Mouse (Mus musculus): ENCODE measurements around the gene Rad23a.

The Rad23a gene

DNA sequence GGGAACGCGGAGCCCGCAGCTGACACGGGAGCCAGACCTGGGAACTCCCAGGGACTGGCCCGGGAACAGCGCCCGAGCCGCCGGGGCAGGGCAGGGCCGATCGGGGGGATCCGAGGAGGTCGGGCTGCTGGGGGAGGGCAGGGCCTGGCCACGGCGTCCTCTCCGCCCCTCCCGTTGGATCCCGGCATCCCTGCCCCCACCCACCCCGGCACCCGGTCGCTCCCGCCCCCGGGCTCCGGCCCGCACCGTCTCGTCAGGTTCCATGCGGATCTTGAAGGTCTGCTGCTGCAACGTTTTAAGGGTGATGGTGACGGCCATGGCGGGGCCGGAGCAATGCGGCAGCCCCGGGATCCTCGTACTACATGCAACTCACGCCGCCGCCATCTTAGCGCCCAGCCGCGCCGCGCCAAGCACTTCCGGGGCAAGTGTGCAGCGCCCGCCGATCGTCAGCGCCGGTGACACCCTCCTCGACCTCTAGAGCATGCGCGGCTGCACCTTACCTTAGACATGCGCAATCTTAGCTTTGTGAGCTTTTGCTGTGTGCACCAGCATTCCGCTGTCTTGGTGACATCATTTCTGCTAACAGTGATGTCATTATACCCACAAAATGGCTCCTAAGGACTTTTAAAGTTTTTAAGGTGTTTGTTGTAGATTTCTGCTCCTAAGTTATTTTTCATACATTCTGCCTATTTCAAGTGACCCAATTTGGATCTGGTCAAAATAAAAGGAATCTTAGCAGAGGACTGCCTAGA is at the start of gene Rad23a:
TSS of gene Rad23a (minus strand) at position 418 of the 752 bp plus-strand sequence.
- DNase-seq (ENCODE audit: low read depth, low spot score) = peak; percentile 82

DNA sequence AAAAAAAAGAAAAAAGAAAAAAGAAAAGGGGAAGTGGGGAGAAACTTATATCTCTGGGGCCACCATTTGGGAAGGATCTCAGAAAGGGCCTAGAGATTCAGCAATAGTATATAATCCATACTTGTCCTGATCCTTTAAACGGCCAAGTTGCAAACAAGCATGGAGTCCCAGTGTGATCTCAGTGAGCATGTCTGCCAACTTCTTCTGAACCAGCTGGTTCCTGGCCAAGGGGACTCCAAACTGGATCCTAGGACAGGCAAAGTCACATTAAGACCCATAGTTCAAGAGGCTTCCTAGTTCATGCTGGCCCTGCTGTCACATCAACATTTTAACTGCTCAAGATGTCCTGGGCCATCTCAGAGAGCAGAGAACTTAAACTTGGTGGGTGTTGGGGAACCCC is 48.7 kb upstream of the Rad23a start:
- DNase-seq (ENCODE audit: low read depth, low spot score) = no peak

DNA sequence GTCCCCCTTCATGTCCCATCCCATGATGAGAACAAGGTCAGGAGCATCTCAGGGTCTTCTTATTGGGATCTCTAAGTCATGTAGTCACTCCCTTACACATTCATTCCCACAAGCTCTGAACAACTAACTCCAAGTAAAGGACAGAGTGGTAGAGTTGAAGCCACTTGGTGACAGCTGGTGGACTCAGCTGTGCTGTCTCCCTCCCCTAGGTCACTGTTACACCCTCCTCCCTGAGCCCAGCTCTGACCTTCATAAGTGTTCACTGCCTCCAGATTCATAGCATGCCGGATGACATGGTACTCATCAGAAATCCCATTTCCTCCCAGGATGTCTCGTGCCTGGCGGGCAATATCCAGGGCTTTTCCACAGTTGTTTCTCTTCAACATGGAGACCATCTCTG is 47.8 kb upstream of the Rad23a start:
- DNase-seq (ENCODE audit: low read depth, low spot score) = no peak

DNA sequence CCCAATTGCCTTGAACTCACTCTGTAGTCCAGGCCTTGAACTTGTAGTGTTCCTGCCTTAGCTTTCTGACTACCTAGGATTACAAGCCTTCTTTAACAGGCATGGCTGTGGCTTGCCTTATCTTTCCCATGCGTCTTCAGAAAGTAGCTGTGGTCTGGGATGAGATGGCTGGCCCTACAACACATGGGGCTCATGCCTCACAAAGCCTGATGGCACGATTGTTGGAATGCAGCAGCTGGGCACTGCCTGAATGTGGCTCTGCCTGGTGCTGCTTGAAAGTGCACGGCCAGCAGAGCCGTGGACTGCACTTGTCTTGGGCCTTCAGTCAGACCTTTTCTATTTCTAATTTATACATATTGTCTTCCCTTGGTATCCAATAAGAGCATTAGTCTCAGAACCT is 44.3 kb upstream of the Rad23a start:
- no peak for DNase-seq (ENCODE audit: low read depth, low spot score)

DNA sequence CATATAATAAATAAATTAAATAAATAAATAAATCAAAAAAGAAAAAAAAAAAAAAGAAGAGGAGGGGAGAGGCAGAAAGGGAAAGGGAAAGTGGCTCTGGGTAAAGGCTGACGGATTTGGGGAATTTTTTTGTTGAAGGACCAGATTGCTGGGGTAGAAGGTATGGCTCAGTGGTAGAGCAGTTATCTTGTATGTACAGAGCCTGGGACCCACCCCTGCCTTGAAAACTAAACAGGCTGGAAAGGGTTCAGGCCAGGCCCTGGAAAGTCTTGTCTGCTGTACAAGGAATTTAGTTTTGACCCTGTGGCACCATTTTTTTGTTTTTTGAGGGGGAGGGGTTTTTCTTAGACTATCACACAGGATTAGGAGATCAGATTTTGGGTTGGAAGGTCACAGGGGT is 38.5 kb upstream of the Rad23a start:
- DNase-seq (ENCODE audit: low read depth, low spot score) = no peak

DNA sequence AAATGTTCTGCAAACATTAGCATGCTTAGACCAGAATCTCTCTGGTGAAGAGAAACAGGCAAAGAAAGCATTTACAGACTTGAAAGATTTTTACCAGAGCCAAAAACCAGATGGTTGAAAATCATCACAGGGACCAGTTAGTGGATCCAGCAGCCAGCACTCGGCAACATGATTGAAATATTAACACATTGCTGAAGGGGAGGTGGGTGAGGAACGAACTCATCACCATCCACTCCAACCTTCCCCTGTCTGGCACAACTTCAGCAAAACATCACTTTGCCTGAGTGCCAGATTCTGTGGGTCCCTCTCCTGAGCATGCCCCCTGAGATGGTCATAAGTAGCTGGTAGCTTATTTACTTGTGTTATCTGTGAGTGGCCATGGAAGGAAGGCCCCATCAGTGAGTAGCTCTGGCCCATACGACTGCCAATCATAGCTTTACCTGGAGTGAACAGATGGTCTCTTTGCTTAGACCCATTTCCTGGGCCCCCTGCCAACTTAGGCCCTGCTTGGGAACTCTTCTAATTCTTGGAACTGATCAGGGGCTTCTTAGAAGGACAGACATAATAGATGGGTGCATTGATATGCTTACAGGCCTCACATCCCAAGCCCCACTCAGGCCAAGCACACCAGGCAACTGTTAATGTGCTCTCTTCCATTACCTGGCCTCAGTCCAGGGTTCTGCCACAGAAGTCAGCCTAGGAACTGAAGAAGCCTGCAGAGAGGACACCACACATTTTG is 37.0 kb upstream of the Rad23a start:
- DNase-seq (ENCODE audit: low read depth, low spot score) = no peak

DNA sequence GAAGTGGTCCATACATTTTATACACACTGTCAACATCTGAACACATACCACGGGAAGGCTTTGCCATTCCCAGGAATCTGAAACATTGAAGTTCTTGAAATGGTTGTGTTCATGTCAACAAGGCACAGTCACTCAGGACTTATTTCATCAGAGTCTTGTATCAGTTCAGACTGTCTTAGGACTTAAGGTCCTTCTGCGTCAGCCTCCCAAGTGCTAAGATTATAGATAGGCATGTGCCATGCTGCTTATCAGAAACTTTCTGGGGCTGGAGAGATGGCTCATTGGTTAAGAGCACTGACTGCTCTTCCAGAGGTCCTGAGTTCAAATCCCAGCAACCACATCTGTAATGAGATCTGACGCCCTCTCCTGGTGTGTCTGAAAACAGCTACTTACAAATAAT is 33.9 kb upstream of the Rad23a start:
- no peak for DNase-seq (ENCODE audit: low read depth, low spot score)

DNA sequence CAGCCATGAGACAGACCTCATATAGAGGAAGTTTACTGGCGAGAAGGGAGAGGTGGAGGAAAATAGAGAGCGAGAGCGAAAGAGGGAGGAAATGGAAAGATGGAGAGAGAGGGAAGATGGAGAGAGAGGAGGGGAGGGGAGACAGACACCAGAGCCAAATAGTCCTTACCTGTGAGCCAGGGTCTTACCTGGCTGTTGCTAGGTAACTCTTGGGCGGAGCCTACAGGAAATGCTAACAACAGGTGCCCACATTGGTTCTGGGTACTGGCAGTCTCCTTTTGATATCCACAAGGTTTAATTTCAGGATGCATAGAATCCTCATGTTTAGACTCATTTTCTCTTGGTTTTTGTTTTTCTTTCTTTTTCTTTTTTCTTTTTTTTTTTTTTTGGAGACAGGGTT is 32.6 kb upstream of the Rad23a start:
- DNase-seq (ENCODE audit: low read depth, low spot score) = no peak

DNA sequence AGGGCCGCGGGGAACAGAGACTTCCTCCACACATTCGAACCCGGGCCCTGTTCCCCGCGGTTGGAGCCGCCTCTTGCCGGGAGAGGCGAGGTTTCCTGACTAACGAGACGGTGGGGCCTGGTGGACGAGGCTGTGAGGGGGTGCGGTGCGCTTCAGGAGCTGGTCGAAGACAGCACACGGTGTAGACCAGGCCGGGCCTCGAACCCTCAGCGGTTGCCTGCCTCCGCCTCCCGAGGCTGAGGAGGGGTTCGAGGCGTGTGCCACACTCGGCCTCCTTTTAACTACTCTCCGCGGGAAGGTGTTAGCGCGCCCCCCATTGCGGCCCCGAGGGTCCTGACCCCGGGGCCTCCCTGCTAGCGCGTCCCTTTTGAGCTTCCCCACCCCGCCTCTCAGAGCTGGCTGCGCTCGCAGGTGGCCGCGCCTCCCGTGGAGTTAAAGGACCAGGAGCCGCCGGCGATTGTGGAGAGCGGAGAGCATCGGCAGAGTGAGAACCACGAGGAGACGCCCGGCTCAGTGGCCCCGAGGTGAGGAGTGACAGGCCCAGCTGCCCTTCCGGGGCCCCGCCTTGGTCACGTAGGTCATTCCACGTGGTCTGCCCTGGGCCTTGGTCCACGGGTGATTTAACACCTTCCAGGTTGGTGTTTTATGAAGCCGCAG is 32.0 kb upstream of the Rad23a start:
- no peak for DNase-seq (ENCODE audit: low read depth, low spot score)

DNA sequence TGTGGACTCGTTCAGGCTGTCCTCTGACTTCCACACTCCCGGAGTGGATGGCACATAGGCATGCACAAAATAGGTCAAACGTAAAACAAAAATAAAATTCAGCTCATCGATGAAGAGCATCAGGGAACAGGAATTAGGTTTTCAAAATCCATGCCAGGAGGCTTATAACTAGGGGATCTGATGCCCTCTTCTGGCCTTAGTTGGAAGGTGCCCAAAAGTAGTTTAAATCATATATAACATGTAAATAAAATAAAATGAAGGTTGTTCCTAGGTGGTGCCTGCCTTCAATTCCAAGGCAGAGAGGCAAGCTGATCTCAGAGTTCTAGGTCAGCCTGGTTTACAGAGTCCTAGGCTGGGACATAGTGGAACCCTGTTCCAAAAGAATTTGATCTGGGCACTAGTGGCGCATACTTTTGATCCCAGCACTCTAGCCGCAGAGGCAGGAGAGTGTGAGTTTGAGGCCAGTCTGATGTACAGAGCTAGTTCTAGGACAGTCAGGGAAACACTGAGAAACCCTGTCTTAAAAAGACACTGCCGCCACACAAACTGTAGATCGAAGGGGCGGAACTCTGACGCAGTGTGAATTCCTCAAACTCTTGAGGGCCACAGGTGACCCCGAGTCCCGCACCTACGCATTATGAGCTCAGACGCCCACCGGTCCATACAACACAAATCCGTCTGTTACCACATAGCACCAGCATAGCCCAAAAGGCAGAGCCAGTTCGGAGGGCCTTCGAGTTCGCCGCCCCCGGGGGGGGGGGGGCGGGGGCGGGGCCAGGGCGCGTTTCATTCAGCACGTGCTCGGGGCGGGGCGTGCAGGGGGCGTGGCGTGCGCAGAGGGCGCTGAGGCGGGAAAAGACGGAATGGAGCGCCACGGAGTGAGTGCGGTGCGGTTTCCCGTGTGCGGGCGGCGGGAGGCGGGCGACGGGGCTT is 31.2 kb upstream of the Rad23a start, which contains the start of gene Syce2:
TSS of gene Syce2 (plus strand) at position 736 of the 933 bp plus-strand sequence.
- peak; percentile 52 for DNase-seq (ENCODE audit: low read depth, low spot score)

DNA sequence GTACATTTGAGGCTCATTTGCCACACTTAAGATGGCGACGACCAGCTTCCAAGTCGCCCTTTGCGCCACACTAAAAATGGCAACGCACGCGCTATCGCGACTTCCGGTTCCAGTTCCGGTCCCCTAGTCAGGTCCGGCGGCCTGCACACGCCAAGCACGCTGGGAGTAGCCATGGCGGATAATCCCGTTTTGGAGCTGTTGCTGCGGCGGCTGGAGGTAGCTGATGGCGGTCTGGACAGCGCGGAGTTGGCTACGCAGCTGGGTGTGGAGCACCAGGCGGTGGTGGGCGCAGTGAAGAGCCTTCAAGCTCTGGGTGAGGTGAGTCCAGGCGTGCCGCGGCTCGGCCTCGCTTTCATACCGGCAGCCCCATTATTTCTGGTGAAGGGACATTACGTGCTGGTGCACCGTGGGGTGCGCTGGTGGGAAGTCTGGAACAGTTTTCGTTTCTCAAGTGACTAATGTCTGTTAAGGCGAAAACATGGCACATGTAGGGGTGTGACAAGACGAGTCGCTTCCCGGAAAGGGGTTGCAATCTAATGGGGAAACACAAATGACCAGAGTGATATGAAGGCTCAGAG is 16.5 kb upstream of the Rad23a start, which contains the start of gene Farsa:
TSS of gene Farsa (plus strand) at position 126 of the 578 bp plus-strand sequence.
- peak; percentile 97 for DNase-seq (ENCODE audit: low read depth, low spot score)

DNA sequence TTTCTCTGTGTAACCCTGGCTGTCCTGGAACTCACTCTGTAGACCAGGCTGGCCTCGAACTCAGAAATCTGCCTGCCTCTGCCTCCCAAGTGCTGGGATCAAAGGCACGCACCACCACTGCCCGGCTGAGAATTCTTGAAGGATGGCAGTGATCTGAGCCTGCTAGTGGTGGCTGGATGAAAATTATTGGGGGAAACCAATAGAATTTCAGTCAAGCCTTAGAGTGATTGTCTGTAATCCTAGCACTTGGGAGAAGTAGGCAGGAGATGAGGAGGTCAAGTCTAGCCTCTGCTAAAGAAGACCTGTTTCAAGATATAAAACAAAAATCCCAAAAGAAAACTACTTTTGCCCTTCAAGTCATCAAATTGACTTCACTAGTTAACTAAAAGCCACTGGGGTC is 16.0 kb upstream of the Rad23a start:
- DNase-seq (ENCODE audit: low read depth, low spot score) = no peak

DNA sequence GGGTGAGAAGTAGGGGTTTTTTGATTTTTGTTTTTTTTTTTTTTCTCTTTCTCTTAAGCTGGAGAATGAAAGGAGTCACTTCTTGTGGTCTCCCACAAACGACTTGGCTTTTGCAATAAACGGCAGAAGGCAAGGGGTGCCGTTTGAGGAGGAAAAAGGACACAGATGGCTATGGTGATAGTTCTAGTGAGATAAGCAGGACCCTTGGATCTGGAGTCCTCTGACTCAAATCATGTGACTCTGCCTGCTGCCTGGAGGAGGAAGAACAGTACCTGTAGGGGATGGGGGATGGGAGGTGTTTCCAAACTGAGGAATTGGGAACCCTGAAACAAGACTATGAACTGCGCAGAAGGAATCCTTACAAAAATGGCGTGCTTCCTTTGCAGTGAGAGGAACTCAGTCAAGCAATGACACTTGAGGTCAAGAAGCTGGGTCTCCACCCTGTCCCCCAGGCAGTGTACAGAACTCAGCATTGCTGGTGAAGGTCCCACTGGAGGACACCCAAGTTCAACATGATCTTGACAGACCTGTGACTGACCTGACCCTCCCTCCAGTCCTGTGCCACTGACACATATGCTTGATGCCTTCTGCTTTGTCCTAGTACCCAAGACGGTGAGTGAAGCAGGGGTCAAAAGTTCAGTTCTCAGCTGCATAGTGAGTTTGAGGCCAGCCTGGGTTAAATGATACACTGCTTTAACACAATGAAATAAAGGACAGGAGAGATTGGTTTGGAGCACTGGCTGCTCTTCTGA is 7.4 kb upstream of the Rad23a start:
- DNase-seq (ENCODE audit: low read depth, low spot score) = no peak

DNA sequence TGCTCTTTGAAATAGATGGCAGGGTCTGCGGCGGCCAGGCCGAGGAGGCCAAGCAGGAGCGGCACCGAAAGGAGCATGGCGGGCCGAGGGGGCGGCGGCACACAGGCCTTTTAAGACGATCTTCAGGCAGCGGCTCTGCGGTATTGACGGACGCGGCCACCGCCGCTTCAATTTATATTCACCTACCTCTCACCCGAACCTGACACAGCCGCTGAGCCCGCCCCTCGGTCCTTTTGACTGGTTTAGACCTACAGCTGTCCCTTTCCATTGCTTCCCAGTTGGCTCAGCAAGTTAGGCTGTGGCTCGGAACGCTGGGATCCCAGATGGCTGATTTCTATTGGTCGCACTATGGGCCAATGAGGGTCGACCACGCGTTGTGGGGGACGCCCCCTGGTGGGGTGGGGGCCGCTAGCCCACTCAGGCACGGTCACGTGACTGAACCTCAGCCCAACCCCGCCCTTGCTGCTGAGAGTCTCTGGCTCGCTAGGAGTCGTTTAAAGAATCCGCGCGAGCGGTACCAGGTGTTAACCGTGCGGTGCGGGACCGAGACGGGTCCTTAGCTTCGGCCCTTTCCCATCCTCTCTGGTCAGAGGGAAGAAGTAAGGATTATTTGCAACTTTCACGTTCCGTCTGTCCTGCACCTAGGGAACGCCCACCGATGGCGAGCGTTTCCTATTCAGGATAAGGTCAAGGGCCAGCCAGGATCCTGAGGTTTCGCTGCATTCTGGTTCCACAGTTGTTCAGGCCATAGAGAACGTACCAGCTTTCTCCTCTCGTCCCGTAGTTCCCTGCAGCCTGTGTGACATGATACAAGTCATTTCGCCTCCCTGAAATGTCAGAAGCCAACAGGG is 6.5 kb upstream of the Rad23a start, which contains the start of gene Calr:
TSS of gene Calr (minus strand) at position 213 of the 851 bp plus-strand sequence.
- peak; percentile 100 for DNase-seq (ENCODE audit: low read depth, low spot score)

DNA sequence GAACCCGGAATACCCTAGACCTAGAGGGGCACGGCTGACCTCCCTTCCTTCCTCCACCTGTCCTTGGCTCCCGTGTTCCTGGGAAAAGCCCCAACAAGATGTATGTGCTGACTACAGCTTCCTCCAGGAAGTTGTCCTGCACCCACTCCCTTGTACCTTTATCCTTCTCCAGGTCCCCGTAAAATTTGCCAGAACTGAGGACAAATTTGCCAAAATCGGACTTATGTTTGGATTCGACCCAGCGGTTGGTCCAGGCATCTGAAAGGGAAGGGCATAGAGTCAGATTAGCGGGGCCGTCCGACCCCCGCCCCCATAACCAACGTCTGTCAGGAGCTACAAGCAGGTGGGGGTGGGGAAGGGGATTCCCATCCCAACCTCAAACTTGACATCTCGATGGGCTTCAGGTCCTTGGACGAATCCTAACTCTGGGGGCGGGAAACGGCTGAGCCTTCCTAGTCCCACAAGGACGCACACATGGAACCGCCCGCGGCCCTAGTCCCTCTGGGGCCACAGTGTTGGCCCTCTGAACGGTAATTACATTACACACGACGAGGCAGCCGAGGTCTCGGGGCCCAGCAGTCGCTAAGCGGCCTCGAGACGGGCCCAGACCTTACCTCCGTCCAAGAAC is 5.7 kb upstream of the Rad23a start:
- no peak for DNase-seq (ENCODE audit: low read depth, low spot score)

DNA sequence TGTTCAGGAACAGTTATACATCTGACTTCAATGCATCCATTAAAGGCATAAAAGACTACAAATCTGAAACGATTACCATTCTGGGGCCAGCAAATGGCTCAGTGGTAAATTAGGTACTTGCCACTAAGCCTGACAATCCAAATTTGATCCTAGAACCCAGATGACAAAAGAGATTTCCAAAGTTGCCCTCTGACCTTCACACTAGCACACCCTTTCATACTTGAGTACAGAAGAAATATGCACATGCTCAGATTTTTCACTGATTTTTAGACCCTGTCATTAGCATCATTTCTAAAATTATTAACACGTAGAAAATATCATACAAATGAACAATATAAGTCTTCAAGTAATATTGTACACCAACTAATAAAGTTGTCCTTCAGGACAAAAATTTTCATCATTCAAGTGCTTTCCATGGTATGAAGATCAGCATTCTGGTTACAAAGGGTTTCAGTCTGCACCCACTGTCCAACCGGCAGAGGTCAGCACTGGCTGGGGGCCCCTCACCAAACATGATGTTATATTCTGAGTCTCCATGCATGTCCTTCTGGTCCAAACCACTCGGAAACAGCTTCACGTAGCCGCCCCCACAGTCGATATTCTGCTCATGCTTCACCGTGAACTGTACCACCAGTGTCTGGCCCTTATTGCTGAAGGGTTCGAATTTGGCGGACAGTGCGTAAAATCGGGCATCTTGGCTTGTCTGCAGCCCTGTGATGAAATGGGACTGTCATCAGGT is 5.1 kb upstream of the Rad23a start:
- no peak for DNase-seq (ENCODE audit: low read depth, low spot score)

DNA sequence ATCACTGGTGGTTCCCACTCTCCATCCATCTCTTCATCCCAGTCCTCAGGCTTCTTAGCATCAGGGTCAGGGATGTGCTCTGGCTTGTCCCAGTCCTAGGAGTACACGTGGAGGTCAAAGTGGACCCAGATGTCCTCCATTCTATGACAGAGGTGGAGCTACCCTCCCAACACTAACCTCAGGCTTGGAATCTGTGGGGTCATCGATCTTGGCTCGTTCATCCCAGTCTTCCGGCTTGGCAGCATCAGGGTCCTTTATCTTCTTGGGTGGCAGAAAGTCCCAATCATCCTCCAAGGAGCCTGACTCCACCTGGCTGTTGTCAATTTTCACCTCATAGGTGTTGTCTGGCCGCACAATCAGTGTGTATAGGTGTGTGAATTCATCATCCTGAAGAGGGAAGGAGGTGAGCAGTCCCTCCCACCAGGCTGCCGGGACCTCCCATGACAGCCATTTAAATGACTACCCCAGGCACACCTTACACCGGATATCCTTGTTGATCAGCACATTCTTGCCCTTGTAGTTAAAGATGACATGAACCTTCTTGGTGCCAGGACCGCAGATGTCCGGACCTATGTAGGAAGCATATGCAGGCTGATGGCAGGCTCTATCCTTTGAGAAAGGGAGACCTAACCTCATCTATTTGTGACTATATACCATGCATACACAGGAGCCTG is 4.1 kb upstream of the Rad23a start:
- no peak for DNase-seq (ENCODE audit: low read depth, low spot score)

Measured in retina, adult 2 months (tissue).